Mouse (Mus musculus) liver, embryonic 14.5 days (tissue): Measurements from ENCODE around the gene Lpp.

ENCODE experiments used
- CTCF ChIP-seq: IDR thresholded peaks from 2 replicates; pipeline ENCODE4 v1.5.1; 2016; ENCODE audit warnings: antibody characterized with exemption, low read depth, control low read depth
- EP300 ChIP-seq: IDR thresholded peaks from 2 replicates; pipeline ENCODE4 v1.6.1; 2016; ENCODE audit warnings: antibody characterized with exemption, low read depth

DNA sequence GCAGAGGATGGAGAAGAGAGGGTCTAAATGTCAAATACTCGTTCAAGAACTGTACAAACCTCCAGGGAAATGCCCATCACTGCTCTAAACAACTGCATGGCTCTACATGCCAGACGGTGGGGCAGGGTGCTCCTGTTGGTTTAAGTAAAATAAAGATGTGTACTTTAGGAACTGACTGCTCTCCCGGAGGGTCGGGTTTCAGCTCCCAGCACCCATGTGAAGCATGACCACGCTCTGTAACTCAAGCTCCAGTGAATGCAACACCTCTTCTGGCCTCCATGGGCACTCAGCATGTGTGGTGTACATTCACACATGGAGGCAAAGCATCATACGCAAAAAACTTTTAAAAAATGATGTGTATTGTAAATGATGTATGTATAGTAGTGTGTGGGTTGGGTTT is 42.6 kb upstream of the Lpp start:
- TF ChIP-seq EP300, result no peak
- TF ChIP-seq CTCF, result no peak
